Mouse (Mus musculus) hindbrain, embryonic 11.5 days (tissue): ENCODE data around the gene Nt5c. TPM values are rescaled to one million over a fixed set of nuclear protein-coding genes. Genes with fewer than 3 reads are reported as not detected.
A peak's percentile ranks its signal among the peaks of the same experiment; 100 is the strongest.
"Not testable (repeated sequence)": the region's sequence is repeated elsewhere in the genome, so short reads cannot be mapped to it uniquely, and the experiment has no call there.

Experiments
- ATAC-seq: fragments of 200-750 bp; cut with Nextera tagmentation; 2 replicates; pipeline ENCODE4 v1.8.0; 2017; ENCODE audit warnings: mild to moderate bottlenecking, moderate TSS enrichment, moderate library complexity; ENCODE audit not compliant: low FRiP score
- DNase-seq: peaks from one replicate; pipeline ENCODE4 v3.0.0-alpha.2; 2015; ENCODE audit warnings: low spot score
- H3K27ac ChIP-seq: fragments of 300-500 bp; sonication (generic); 2 replicates; pipeline ENCODE4 v1.5.1; 2014; ENCODE audit warnings: mild to moderate bottlenecking, low read depth, low read length
- H3K27me3 ChIP-seq: fragments of 300-500 bp; sonication (generic); 2 replicates; pipeline ENCODE4 v1.6.1; 2014; ENCODE audit warnings: mild to moderate bottlenecking, low read length, moderate library complexity, mixed read lengths; ENCODE audit not compliant: control insufficient read depth, insufficient read depth
- H3K36me3 ChIP-seq: fragments of 300-500 bp; sonication (generic); 2 replicates; pipeline ENCODE4 v1.6.1; 2014; ENCODE audit warnings: mild to moderate bottlenecking, low read length, moderate library complexity, mixed read lengths; ENCODE audit not compliant: control insufficient read depth, insufficient read depth
- H3K4me1 ChIP-seq: fragments of 300-500 bp; sonication (generic); replicated peaks from 2 replicates; pipeline ENCODE4 v1.6.1; 2014; ENCODE audit warnings: low read length, mixed read lengths; ENCODE audit not compliant: control insufficient read depth, insufficient read depth
- H3K4me2 ChIP-seq: fragments of 300-500 bp; sonication (generic); replicated peaks from 2 replicates; pipeline ENCODE4 v1.6.1; 2014; ENCODE audit warnings: mild to moderate bottlenecking, low read depth, low read length
- H3K4me3 ChIP-seq: fragments of 300-500 bp; sonication (generic); 2 replicates; pipeline ENCODE4 v1.5.1; 2014; ENCODE audit warnings: low read depth, low read length
- H3K9ac ChIP-seq: fragments of 300-500 bp; sonication (generic); 2 replicates; pipeline ENCODE4 v1.6.1; 2014; ENCODE audit warnings: low read depth, low read length
- H3K9me3 ChIP-seq: fragments of 300-500 bp; sonication (generic); 2 replicates; pipeline ENCODE4 v1.6.1; 2016; ENCODE audit warnings: low read length; ENCODE audit not compliant: control insufficient read depth
- WGBS: fragments of 180-500 bp; shearing (Covaris S2); extraction: QIAGEN DNeasy Blood & Tissue Kit; methylation state at CpG from one replicate; pipeline ENCODE4 v1.1.7; 2014; 5-methylcytosine and 5-hydroxymethylcytosine counted together
- polyA plus RNA-seq: library from polyadenylated mRNA; unstranded; fragments of >200 nt; fragmentation: Nextera tagmentation; extraction: Ambion mirVana; gene quantifications from 2 replicates; pipeline ENCODE4 v1.2.1, GENCODE M21; 2014

The Nt5c gene
- polyA plus RNA-seq, 1 experiment from 2014 or later, result 84.6 TPM

DNA sequence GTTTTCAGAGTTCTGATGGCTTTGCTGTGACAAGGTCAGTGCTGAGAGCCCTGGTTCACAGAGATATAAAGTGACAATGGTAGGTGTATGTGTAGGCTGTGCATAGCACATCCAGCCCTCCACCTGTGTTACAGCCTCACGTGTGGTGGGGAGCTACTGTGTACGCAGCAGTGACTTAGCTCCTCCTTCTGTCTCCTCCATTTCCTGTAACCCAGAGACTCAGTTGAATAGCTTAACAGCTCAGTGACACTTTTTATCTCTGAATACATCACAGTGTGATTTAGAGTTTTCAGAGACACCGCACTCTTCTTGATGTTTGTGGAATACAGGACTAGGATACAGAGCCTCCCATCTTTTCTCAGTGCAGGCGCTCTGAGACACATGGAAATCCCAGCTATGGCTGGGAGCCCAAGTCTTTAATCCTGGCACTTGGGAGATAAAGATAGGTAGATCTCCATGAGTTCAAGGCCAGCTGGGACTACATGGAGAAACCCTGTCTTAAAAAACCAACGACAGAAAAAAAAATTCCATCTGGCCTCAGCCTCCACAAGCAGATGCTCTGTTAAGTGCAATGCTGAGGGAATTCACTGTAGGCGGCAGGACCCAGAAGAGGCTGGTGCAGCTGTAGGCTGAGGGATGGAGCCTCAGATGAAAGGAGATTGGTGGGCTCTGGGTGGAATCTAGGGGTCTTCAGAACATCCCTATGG, 10.0 kb downstream of the Nt5c start:
- DNase-seq, result no peak
- Histone ChIP-seq H3K4me1 (peaks cover 6% of the 10 kb centered on the region), H3K4me2 (no peak overlapping the region), H3K4me3 (no peak overlapping the region), H3K9ac (no peak overlapping the region), H3K27ac (no peak overlapping the region), H3K27me3 (no peaks in the 10 kb centered on the region), H3K36me3 (no peaks in the 10 kb centered on the region), H3K9me3 (no peaks in the 10 kb centered on the region)
- 86% methylated on average over 6 of the region's 6 CpGs for WGBS
- ATAC-seq, result no peak

GRCm38 (mm10) chr11:115478296-115478938, 13.2 kb downstream of the Nt5c start:
- H3K4me3 ChIP-seq, result no peak overlapping the region
- no peaks in the 10 kb centered on the region for H3K9me3 ChIP-seq

GRCm38 (mm10) chr11:115477388-115477787, 14.3 kb downstream of the Nt5c start:
- WGBS, result 90% methylated on average over 7 of the region's 7 CpGs
- H3K27ac ChIP-seq, DNase-seq, ATAC-seq, H3K9me3 ChIP-seq, H3K4me3 ChIP-seq, H3K36me3 ChIP-seq, H3K4me2 ChIP-seq, H3K27me3 ChIP-seq, H3K9ac ChIP-seq, H3K4me1 ChIP-seq: not testable (repeated sequence)

More at GRCm38 (mm10) chr11:115478296-115478938, 13.2 kb downstream of the Nt5c start:
- DNase-seq (no peak), ATAC-seq (no peak)
- H3K4me2 ChIP-seq, result no peak overlapping the region
- WGBS, result 86% methylated on average over 9 of the region's 9 CpGs
- H3K36me3 ChIP-seq, result no peaks in the 10 kb centered on the region
- H3K9ac ChIP-seq, result no peak overlapping the region
- H3K4me1 ChIP-seq, result peaks cover 2% of the 10 kb centered on the region; the same call in 1 of the 2 replicates
- H3K27ac ChIP-seq, result no peak overlapping the region
- H3K27me3 ChIP-seq, result no peaks in the 10 kb centered on the region

DNA sequence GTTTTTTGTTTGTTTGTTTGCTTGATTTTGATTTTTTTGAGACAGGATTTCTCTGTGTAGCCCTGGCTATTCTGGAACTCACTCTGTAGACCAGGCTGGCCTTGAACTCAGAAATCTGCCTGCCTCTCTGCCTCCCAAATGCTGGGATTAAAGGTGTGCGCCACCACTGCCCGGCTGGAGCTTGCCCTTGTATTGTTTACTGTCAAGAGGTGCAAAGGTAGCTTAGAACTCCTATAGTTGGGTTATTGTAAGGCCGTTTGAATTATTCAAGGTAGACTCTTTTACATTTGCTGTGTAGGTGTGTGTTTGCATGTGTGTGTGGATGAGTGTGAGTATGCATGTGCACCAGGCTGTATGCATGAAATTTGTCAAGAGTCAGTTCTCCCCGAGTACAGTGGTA, 15.0 kb downstream of the Nt5c start:
- not testable (repeated sequence) for H3K9ac ChIP-seq, H3K9me3 ChIP-seq, DNase-seq, H3K4me3 ChIP-seq, H3K36me3 ChIP-seq, H3K4me1 ChIP-seq, H3K27ac ChIP-seq, H3K27me3 ChIP-seq, ATAC-seq
- WGBS, result 85% methylated on average over 4 of the region's 4 CpGs
- H3K4me2 ChIP-seq, result peak overlapping the region; percentile 95; the same call in 1 of the 2 replicates

- Histone ChIP-seq H3K27ac (no peak overlapping the region), H3K9me3 (no peaks in the 10 kb centered on the region), H3K36me3 (no peaks in the 10 kb centered on the region), H3K27me3 (no peaks in the 10 kb centered on the region), H3K4me3 (peak overlapping the region; percentile 87), H3K4me2 (peak overlapping the region; percentile 95), H3K9ac (peak overlapping the region; percentile 66), H3K4me1 (peaks cover 2% of the 10 kb centered on the region; the same call in 1 of the 2 replicates)
- DNase-seq (no peak), ATAC-seq (no peak)
- 4% methylated on average over 28 of the region's 28 CpGs for WGBS
Observed at GRCm38 (mm10) chr11:115475758-115476237, 15.9 kb downstream of the Nt5c start.

GRCm38 (mm10) chr11:115475025-115475757, 16.5 kb downstream of the Nt5c start, which contains the start of gene Armc7:
TSS of gene Armc7 (plus strand) at chr11:115475667.
- ATAC-seq (peak; percentile 94), DNase-seq (peak; percentile 97)
- H3K27me3 ChIP-seq, result no peaks in the 10 kb centered on the region
- 1% methylated on average over 26 of the region's 26 CpGs for WGBS
- H3K4me3 ChIP-seq, result peak within 1 kb of the TSS; percentile 87
- no peaks in the 10 kb centered on the region for H3K9me3 ChIP-seq
- H3K27ac ChIP-seq, result peak within 1 kb of the TSS; percentile 61; the same call in 1 of the 2 replicates
- H3K9ac ChIP-seq, result peak within 1 kb of the TSS; percentile 66
- peak within 1 kb of the TSS; percentile 95 for H3K4me2 ChIP-seq
- H3K4me1 ChIP-seq, result peaks cover 2% of the 10 kb centered on the region; the same call in 1 of the 2 replicates
- H3K36me3 ChIP-seq, result no peaks in the 10 kb centered on the region

DNA sequence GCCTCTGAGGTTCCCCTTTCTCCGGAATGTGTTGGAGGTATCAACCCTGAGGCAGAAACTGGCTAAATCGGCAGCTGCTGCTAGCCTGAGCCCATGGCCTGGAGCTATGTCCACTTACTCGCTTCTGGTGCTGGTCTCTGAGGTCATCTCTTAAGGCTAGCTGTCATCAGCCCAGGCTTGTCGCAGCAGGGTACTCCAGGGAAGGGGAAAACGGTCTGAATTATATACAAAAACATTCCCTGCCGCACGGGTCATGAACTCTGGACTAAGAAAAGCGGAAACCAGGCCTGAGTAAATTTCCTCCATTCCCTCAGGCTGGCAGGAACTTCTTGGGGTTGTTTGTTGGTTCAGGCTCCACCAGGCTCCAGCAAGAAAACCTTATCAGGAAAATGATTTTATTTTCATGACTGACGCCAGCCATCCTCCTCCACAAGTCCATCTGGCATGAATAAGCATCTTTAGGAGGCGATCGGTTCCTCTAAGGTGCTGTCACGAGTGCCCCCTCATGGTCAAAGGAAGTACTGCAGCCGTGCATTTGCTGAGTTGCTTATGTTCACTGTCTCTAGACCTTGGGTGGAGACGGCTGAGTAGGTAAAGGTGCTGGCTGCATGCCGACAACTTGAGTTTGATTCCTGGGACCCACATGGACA, 17.9 kb downstream of the Nt5c start:
- H3K36me3 ChIP-seq, result no peaks in the 10 kb centered on the region
- no peak overlapping the region for H3K9ac ChIP-seq
- DNase-seq (peak; percentile 99), ATAC-seq (peak; percentile 36; the same call in 1 of the 2 replicates)
- H3K27me3 ChIP-seq, result no peaks in the 10 kb centered on the region
- H3K4me3 ChIP-seq, result no peak overlapping the region
- 22% methylated on average over 15 of the region's 15 CpGs for WGBS
- no peak overlapping the region for H3K27ac ChIP-seq
- peak overlapping the region; percentile 19 for H3K4me2 ChIP-seq
- peaks cover 2% of the 10 kb centered on the region; the same call in 1 of the 2 replicates for H3K4me1 ChIP-seq
- H3K9me3 ChIP-seq, result no peaks in the 10 kb centered on the region

DNA sequence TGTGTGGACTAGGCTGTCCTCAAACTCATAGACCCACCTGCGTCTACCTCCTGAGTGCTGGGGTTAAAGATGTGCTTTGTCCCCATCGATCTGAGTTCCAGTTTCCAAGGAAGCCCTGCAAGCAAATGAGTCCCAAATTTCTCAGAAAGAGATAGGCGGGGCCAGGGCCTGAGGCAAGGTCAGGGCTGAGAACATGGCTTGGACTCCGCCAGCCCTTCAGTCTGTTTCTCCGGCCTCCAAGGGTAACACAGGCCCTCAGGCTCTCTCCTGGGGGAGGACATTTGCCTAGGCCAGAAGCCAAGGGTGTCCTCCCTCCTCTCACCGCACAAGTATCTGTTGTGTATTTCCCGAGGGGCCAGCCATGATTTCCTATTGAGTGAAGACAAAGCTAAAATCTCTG, 19.5 kb downstream of the Nt5c start:
- ATAC-seq, result no peak
- Histone ChIP-seq H3K9me3 (no peaks in the 10 kb centered on the region), H3K4me3 (no peak overlapping the region), H3K36me3 (no peaks in the 10 kb centered on the region), H3K27ac (no peak overlapping the region), H3K4me1 (peaks cover 2% of the 10 kb centered on the region; the same call in 1 of the 2 replicates), H3K27me3 (no peaks in the 10 kb centered on the region), H3K4me2 (no peak overlapping the region), H3K9ac (no peak overlapping the region)
- DNase-seq, result no peak
- 89% methylated on average over 7 of the region's 7 CpGs for WGBS
